Mouse (Mus musculus) left cerebral cortex, adult 11 months (tissue): ENCODE data around the gene Cep83.

Source experiments
- DNase-seq: peaks from one replicate; pipeline ENCODE4 v3.0.0; 2022; ENCODE audit warnings: low spot score

Gene Cep83

DNA sequence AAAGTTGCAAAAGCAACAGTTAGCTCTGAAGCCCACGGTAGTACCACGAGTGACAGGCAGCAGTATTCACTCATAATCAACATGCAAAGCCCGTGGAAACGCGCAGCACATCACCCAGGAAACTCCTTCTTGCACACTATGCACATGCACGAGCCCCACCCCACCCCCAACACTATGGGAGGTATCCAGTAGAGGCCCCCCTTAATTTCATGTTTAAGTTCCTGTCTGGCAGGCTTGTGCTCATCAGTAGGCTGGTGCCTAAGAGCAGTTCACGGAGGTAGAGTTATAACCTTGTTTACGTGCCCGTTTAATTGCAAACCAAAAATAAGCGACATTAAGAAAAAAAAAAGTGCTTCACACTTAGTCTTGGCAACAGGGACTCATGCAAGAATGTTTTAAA lies 138.9 kb downstream of the Cep83 start:
- no peak for DNase-seq

GRCm38 (mm10) chr10:94827890-94828733 lies 139.7 kb downstream of the Cep83 start:
- no peak for DNase-seq

DNA sequence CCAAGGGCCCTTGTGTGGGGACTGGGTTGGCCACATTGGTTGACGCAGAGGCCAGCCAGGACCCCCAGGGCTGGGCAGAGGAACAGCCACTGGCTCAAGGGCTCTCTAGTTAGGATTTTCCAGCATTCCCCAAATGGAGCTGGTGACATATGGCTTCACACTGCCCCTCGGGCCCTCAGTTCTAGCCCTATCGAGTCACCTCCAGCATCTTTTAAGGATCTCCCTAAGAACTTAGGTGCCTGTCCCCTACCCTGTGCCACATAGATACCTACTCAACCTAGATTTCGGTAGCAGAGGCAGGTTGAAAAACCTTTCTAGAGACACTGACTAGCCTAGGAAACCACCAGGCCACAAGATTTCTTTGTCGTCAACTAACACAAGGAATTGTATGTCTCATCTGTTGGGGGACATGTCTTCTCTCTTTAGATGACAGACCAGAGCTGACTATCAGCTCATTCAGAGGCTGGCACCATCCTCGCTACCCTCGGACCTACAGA lies 140.3 kb downstream of the Cep83 start:
- no peak for DNase-seq

- peak; percentile 81 for DNase-seq
Measured at GRCm38 (mm10) chr10:94829407-94829806, 141.0 kb downstream of the Cep83 start.

DNA sequence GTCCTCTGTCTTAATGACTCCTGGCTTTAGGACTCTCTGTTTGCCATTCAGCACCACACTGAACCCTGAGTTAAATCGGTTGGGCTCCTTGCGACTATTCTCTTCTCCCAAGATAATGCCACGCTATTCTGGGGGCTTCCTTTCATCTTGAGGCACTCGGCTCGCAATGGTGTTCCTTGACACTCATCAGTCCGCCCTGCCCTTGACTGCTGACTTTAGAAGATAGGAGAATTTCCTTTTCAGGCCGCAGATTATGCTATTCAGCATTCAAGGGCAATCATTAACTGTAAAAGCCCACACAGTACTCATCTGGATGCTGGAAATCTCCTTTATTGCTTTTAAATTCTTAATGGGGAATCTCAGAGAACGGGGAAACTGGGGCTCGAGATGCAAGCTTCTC lies 147.4 kb downstream of the Cep83 start:
- DNase-seq, result no peak
